Mouse (Mus musculus) cerebellum, adult 8-10 months (tissue): ENCODE results near the gene Mtus2.
A peak's percentile ranks its signal among the peaks of the same experiment; 100 is the strongest.
"Not testable (repeated sequence)": the region's sequence is repeated elsewhere in the genome, so short reads cannot be mapped to it uniquely, and the experiment has no call there.

Source experiments
- DNase-seq: peaks from one replicate; pipeline ENCODE4 v3.0.0; 2022

Mtus2 gene

DNA sequence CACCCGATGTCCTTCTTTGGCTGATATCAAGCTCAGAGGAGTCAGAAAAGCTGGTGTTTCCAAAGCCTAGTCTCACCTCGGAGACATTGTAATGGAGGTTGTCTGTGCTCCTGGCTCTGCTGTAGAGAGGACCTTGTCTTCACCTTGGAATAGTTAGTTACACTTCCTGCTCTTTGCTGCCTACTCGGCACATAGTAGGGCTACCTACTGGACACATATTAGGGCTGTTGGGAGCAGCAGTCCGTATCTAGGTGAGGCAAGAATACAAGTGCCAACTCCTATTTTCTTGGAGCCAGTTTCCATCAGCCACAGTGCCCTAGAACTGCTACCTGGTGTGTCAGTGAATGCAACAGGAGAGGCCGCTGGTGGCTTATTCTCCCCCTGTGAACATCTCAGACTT is 330.4 kb downstream of the Mtus2 start:
- no peak for DNase-seq

DNA sequence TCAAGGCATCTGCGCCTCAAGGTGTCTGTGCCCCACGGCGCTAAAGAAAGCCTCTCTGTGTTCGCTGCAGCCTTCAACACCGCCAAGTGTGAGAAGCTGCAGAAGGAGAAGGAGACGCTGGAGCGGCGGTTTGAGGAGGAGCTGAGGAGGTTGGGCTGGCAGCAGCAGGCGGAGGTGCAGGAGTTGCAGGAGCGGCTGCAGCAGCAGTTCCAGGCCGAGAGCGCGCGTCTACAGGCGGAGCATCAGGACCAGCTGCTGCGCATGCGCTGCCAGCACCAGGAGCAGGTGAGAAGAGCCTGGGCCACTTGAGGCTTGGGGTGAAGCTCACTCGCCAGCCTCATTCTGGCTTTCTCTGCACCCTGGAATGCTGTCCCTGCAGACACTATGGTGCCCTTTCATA is 331.7 kb downstream of the Mtus2 start:
- no peak for DNase-seq

DNA sequence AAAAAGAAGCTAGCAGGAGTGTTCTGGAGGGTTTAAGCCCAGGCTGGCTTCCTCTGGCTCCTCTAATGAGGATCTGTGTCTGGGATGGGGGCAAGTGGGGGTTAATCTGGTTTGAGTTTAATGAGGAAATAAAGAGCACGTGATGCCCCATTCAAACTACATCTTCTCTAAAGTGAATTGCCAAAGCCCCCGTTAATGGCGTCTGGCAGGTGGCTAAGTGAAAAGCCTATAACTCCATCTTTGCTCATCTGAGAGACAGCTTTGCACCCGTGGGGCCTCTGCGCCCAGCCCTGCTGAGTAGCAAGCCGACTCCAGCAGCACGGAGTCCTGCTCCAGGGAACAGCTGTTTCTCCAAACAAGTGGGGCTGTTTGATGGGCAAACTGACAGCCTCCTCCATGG is 332.8 kb downstream of the Mtus2 start:
- DNase-seq, result no peak

DNA sequence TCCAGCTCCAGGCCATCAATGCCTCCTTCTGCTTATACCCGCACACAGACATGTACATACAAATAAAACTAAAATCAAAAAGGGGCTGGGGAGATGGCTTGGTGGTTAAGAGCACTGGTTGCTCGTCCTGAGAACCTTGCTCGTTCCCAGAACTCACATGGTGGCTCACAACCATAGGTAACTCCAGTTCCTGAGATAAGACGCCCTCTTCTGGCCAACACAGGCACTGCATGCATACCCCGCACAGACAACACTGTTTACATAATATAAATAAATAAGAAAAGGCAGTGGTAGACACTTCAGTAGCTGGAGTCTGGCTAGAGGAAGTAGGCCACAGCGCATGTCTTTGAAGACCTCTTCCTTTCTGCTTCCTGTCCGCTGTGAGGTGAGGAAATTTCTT is 335.7 kb downstream of the Mtus2 start:
- no peak for DNase-seq

DNA sequence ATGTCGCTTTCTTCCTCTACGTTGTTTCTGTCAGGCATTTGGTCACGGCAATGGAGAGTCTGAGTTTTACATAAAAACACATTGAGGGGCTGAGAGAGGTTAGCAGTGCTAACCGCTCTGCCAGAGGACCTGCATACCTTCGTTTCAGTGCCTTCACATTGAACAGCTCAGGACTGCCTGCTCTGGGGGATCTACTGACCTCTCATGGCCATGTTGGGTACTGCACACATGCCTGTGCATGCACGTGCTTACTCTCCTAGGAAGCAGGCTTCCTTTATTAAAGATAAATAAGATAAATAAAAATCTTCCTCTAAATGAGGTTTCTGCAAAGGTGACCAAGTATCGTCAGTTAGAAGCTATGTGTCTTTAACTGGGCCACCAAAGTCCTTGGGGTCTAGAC is 336.2 kb downstream of the Mtus2 start:
- DNase-seq, result peak; percentile 11

DNA sequence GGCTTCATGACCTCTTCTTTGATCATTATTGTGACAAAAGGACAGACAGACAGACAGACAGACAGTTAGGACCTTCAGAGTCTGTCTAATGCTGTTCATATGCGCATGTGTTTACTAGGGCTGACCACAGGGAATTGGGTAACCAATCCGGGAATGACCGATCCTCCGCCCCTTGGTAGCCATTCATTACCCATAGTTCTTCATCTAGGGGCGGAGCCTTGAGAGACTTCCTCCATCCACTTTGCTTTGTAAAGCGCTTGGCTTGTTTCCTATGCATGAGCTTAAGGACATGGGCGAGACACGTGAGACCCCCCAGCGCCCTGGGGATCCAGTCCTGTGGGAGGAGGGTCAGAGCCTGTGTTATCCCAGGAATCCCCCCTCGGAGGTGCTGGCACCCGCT is 345.8 kb downstream of the Mtus2 start:
- DNase-seq, result no peak

DNA sequence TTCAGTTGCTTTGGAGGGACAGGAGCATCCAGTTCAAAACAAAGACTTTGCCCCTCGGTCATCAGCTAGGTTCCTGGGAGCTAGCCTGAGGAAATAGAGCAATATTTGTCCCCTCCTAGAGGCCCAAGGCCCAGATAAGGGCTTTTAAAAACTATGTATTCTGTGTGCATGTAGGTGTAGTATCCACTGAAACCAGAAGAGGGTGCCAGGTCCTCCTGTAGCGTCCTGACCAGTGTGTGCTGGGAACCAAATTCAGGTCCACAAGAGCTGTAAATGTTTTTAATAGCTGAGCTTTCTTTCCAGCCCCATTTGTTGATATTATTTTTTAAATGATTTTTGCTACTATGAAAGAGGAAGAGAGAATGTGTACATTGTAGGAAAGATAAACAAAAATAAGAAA is 347.0 kb downstream of the Mtus2 start:
- DNase-seq, result no peak

DNA sequence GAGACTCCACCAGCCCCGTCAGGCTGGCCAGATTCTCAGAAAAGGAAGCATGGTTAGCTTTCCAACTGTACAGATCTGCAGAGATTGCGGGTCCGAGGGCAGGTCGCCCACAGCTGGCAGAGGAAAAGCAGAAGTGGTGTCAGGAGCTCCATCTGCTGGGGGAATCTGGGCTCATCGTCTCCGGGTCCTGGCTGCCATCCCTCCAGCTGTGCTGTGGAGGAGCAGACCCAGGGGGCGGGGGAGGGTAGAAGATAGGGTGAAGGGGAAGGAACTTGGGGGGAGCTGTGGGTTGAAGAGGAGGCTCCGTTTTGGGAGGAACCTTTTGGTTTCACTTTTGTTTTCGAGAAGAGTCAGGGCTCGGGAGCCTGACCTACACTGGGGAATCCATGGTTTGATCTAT is 353.7 kb downstream of the Mtus2 start:
- DNase-seq, result no peak

DNA sequence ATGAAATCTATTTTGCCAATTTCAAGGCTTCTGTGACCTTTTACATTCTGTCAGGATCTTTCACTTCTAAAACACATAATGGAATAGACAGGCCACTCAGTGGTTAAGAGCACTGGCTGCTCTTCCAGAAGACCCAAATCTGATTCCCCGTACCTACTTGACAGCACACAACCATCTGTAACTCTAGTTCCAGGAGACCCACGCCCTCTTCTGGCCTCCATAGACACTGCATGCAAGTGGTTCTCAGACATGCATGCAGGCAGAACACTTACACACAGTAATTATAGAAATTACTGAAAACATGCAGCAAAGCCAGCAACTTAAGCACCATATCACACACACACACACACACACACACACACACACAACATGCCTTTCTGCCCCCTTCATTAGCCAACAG is 355.3 kb downstream of the Mtus2 start:
- no peak for DNase-seq

DNA sequence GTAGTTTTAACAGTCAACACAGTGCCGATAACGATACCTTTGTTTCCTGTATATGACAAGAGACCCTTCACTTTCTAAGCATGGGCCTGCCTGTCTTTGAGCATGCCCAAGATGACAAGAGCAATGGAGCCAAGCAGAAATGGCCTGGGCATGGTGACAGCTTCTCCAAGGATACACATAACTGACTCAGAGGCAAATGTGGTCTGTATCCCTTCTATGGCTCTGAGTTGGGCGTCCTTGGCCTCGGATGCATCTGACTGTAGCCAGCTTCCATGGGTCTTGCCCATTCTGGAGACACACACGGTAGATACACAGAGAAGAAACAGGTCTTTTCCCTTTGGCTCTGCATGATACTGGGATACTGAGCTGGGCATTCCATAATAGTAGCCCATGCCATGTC is 357.8 kb downstream of the Mtus2 start:
- DNase-seq, result no peak

DNA sequence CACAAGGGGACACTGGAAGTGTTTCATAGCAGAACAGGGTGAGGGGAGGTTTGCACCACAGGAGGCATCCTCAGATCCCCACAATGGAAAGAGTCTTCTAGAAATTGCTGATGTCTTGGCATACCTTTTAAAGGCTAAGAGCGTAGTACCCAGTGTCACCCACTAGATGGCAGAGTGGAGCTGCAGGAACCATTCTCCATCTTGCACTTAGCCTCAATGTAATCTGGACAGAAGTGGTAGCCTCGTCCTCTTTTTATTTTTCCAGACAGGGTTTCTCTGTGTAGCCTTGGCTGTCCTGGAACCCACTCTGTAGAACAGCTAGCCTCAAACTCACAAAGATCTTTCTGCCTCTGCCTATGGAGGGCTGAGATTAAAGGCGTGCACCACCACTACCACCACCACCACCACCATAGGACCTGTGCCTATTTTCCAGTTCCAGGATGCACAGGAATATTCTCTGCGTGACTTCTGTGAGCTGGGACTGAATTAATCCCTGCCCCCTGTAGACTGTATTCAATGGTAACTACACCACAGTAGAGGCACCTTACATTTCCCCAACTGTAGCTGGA is 368.3 kb downstream of the Mtus2 start:
- DNase-seq, result peak; percentile 55

DNA sequence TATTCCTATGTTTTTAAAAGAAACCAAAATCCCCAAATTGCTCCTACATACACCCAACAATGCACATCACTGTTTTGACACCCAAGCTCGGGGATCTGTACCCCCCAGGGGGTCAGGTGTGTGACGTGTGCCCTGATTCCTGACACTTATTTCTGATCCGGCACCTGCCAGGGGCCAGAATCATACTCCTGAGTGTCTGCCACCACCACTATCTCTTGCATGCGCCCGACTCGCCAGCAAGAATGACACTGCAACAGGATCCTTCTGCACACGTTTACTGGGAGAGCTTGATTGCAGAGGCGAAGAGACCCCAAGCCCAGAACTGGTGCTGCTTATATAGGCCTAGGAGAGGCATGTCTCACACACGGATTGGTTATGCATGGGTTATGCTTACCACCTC is 369.2 kb downstream of the Mtus2 start:
- not testable (repeated sequence) for DNase-seq

DNA sequence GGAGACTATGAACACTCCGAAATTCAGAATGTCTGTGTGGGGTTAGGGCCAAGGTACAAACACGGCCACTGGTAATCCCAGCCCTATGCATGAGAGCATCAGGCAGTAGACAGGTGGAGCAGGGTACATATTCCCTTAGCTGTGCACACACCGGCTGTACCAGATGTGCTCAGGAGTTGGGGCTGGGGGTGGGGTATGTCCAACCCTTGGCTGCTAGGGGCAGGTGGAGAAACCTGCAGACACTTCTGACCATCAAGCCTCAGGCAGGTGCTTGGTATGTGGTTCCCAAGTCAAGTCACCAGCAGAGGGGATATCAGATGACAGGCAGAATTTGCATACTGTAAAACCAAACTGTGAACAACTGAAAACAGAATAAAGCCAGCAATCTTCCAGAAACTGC is 371.9 kb downstream of the Mtus2 start:
- no peak for DNase-seq

DNA sequence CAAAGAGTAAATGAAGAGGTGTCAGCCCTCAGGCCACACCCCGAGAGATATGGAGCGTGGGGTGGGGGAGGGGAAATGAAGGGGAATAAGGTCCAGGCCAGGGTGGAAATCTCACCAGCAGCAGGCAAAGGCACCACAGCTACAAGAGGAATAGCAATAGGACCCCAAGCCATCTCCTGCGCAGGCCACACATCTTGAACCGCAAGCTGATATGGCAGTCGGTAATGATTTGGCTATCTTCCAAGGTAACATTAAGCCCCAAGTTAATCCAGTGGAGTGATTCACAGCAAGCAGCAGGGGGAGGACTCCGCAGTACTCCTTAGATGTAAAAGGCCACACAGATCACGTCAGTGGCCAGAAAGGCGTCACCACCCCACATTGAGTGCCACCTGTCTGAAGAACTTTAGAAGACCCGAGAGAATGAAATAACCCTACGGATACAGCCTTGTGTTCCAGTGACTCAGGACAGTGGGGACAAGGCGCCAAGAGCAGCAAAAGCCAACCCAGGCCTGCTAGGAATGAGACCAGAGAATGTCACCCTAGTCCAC is 374.2 kb downstream of the Mtus2 start:
- no peak for DNase-seq

DNA sequence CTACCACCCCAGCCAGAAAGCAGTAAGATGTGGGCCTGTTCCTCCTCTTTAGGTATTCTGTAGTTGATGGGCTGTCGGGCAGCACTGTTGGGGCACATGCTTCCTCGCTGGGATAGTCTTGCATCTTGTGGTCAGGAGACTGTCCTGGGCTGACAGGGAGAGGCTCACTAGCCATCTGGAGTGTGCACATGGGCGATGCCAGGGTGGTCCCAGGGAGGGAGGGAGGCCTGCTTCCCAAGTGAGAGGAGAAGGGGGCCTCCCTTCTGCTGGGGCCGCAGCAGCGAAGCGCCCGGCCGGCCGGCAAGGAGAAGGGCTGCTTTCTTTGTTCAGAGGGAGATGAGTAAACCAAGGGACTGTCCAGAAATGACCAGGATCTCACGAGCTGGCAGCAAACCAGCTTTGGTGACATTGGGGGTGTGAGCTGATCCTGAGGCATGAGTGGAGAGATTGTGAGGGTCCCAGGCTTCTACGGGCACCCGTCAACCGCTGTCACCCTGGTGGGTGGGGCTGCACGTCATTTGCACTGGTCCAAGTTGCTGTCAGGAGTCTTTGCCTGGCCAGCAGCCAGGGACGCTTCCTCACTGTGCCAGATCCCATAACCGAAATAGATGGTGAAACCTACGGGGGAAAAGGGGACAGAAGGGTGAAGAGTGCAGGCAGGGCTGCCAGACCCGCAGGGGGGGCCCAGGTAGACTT is 375.0 kb downstream of the Mtus2 start:
- no peak for DNase-seq

DNA sequence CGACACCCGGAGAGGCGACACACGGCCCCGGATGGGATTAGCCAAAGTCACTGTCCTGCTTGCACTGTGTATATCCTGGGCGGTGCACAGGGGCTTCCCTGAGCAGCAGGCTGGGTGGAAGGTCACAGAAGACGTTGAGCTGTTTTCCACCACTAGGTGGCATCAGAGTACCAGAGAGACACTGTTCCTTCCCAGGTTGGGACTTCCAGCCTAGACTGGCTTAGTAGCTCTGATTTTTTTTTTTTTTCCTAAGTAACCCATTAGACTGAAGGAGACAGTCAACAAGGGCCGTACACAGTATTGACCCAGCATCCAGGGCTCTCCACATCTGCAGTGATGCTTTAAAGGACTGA is 375.5 kb downstream of the Mtus2 start:
- peak; percentile 74 for DNase-seq

DNA sequence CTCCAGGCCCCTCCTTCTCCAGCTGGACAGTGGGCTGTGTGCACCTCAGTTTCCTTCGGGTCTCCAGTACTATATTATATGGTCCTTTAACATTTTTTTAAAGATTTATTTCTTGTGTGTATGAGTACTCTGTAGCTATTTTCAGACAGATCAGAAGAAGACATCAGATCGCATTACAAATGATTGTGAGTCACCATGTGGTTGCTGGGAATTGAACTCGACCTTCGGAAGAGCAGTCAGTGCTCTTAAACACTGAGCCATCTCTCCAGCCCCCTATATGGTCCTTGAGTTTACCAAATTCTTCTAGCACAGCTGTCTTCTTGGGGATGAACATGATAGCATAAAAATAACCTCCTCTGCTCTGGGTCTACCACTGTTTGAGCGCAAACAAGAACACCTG is 382.0 kb downstream of the Mtus2 start:
- no peak for DNase-seq

DNA sequence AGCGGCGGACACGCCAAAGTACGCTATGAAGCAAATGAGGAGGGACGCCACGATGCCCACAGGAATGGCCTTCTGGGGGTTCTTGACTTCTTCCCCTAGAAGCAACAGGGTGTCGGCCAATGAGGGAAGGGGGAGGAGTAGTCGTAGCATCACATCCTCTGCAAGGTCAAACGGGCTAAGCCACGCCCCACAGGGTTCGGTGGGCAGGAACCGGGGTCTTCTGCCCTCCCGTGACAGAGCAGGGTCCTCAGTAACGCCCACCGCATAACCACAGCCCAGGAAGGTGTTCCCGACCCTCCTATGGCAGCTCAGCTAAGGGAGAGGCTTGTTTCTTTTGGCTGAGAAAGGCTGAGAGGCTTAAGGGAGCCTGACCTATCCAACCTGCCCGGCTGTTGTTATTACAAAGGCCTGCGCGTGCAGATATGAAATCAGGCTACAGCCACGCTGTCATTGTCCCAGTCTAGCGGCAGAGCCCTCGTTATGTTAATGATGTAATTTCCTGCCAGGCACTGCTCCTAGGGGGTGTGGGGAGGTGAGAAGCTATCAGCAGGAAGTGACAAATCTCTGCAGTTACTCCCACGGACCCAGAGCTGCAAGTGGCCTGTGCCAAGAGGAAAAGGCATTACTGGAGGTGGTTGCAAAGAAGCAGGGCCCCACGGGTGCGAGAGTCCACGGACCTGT is 385.1 kb downstream of the Mtus2 start:
- DNase-seq, result no peak

DNA sequence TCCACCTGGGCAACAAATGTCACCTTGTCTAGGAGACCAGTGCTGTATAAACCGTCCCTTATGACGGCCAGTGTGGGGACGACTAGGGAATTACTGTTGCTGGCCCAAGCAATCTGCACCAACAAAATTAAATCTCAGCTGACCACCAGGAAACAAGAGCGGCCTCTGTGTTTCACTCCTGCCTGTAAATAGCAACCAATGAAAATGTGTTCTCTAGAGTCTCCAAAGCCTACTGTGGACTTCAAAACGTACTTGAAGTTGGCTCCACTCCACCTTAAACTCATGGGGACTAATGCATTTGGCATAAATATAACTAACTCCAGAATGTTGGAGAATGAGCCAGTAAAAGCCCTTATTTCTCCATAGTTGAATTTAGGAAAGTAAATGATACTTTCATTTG is 387.3 kb downstream of the Mtus2 start:
- DNase-seq, result no peak

DNA sequence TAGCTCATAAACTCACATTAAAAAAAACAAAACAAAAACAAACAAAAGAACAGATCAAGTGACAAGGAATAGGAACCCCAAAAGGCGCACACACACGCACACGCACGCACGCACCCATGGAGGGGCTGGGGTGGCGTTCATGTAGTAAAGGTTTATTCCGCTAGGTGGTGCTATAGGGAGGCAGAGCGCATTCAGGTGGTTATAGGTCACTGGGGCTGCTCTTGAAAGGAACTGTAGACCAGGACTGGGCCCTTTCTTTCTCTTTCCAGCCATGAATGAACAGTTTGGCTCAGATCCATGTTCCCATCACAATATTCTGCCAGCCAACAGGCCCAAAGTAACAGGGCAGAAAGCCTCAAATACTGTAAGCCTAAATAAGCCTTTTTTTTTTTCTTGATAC is 389.4 kb downstream of the Mtus2 start:
- no peak for DNase-seq

DNA sequence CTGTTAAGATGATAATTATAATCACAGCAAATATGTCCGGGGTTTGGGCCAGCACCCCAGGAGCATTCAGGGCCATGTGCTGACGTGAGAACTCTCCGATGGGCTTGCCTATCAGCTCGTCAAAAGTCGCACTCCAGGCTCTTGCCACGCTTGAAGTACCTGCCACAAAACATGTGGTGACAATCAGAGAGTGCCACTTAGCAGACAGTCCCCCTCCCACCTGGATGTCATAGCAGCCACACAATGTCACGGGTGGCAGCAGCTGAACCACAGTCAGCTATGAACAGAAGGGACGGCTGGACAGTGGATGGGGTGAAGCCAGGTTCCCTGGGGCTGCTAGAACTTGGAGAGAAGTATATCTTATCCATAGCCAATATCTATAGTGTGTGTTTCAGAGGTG is 391.0 kb downstream of the Mtus2 start:
- no peak for DNase-seq

DNA sequence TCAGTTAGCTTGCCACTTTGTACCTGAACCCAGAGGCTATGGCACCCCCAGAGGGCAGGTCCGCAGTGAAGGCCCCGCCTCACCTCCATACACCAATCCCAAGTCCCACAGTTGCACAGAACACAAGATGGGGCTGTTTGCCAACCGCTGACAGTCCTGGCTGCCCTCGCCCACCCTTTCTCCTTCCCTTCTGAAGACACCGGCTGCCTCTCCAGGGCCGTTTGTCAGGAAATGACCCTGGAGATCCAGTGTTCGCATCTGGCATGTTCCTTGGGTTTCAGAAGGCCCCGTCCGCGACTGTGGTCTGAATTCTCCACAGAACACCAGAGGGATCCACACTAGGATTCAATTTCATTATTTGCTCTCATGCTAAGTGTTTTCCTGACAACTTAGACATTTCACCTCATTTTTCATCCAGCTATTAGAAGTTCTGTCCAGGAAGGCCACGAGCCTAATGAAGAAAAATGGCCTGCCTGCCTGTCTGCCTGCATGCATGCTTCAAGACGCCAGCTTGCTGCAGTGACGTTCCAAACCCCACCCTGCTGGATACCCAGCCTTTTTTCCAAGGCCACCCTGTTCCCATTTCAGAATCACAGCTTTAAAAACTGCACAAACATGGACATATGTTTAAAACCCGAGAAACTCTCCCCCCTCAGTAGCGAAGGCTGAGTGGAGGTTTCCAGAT is 392.3 kb downstream of the Mtus2 start:
- no peak for DNase-seq

DNA sequence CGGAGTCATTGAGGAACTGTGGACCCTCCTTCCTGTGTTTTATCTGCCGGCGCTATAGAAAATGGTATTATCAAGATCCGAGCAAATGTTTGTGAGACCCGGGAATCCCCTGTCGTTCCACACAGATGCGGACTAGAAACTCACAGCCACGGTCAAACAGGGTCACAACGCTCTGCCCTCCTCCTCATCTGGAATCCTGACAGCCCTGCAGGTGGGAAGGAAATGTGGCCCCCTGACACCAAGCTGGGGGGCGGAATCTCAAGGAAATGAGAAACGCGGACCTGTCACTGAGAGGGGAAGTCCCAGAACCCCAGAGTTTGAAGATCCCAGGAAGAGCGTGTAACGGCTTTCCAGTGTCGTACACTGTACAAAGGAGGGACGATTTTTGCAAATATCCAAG is 396.3 kb downstream of the Mtus2 start:
- DNase-seq, result no peak

DNA sequence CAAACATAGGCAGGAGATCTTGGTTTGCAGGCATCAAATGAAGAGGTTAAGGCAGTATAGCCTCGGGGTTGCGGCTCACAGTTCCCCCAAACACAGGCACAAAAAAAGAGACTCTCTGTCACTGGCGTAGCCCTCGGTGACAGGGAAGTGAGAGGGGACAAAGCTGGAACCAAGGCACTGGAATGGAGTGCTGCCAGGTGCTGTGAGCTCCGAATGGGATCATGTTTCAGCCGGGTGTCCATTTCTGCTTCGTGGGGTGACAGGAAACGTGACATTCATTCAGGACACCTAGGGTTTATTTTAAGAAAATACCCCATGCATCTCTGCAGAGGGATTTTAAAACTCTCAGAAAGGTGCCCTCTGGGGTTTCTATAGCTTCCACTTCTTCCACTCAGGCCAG is 397.4 kb downstream of the Mtus2 start:
- DNase-seq, result no peak
